Mouse (Mus musculus): ENCODE results near the gene Clybl.
A peak's percentile ranks its signal among the peaks of the same experiment; 100 is the strongest.

Clybl gene

GRCm38 (mm10) chr14:122251346-122251745, 69.8 kb downstream of the Clybl start:
- no peak for DNase-seq

- DNase-seq: no peak
These were observed 74.2 kb downstream of the Clybl start for GRCm38 (mm10) chr14:122255562-122256260.

- DNase-seq: peak; percentile 48
These were observed 74.7 kb downstream of the Clybl start for GRCm38 (mm10) chr14:122256261-122256634.

GRCm38 (mm10) chr14:122258297-122258696, 76.8 kb downstream of the Clybl start:
- no peak for DNase-seq

GRCm38 (mm10) chr14:122261250-122261649, 79.7 kb downstream of the Clybl start:
- DNase-seq: no peak

- peak; percentile 23 for DNase-seq
These were observed 81.6 kb downstream of the Clybl start for GRCm38 (mm10) chr14:122262851-122263659.

- no peak for DNase-seq
These were observed 83.7 kb downstream of the Clybl start for GRCm38 (mm10) chr14:122265214-122265613.

GRCm38 (mm10) chr14:122267590-122267989, 86.1 kb downstream of the Clybl start:
- DNase-seq: no peak

- DNase-seq: peak; percentile 32
These were observed 89.7 kb downstream of the Clybl start for GRCm38 (mm10) chr14:122271104-122271746.

- DNase-seq: no peak
These were observed 95.6 kb downstream of the Clybl start for GRCm38 (mm10) chr14:122277142-122277541.

- DNase-seq: no peak
These were observed 98.2 kb downstream of the Clybl start for GRCm38 (mm10) chr14:122279462-122280308.

- DNase-seq: no peak
These were observed 99.0 kb downstream of the Clybl start for GRCm38 (mm10) chr14:122280309-122281071.

- no peak for DNase-seq
These were observed 99.6 kb downstream of the Clybl start for GRCm38 (mm10) chr14:122281072-122281634.

- no peak for DNase-seq
These were observed 102.5 kb downstream of the Clybl start for GRCm38 (mm10) chr14:122283959-122284358.

- DNase-seq: no peak
These were observed 114.9 kb downstream of the Clybl start for GRCm38 (mm10) chr14:122296399-122296798.

GRCm38 (mm10) chr14:122296864-122297263, 115.4 kb downstream of the Clybl start:
- DNase-seq: no peak

GRCm38 (mm10) chr14:122297386-122298109, 116.0 kb downstream of the Clybl start:
- DNase-seq: no peak

GRCm38 (mm10) chr14:122300261-122300660, 118.8 kb downstream of the Clybl start:
- no peak for DNase-seq

GRCm38 (mm10) chr14:122303821-122304220, 122.3 kb downstream of the Clybl start:
- no peak for DNase-seq

GRCm38 (mm10) chr14:122305132-122305531, 123.6 kb downstream of the Clybl start:
- DNase-seq: no peak

GRCm38 (mm10) chr14:122312415-122312814, 130.9 kb downstream of the Clybl start:
- no peak for DNase-seq

Measured in cerebellum, adult 9-11 months (tissue).